Mouse (Mus musculus) embryo, embryonic 10 days (tissue): ENCODE results near the gene Mnat1.

Experiments used
- DNase-seq: peaks from one replicate; pipeline ENCODE4 v3.0.0-alpha.2; 2015; ENCODE audit warnings: low spot score

Gene Mnat1

DNA sequence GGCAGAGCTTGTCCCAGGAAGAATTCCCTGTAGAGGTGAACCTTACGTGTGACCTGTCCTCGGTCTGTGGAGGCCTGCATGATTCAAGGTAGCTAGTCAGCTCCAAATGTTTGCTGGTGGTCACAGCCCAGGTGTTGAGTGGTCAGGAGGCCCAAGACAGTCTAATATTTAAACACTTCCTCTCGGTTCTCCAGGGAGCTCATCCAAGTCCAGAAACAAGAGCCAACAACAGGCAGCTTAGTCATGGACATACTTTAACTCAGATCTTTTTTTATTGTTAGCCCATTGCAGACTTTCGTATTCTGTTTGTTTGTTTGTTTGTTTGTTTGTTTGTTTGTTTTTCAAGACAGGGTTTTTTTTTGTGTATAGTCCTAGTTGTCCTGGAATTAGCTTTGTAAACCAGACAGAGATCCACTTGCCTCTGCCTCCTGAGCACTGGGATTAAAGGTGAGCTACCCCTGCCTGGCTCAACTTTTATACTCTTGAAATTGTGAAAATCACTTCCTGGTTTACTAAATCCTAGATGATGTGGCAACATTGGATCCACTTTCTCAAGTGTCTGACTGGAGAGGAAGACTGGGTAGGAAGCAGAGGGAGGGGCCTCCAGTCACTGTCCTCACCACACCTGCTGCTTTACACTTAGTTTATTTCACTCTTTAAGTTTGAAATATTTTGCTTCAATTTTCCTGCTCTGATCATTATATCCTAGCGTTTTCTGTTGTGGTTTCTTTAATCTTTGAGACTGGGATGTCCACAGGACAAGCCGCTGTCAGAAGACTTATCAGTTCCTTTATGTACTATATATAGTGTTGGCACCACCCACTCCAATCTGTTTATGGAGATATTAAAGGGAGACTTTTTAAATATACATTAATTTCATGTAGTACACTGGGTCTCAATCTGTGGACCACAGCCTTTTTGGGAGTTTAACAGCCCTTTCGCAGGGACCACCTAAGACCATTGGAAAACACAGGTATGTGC, 194.5 kb downstream of the Mnat1 start:
- DNase-seq: no peak
